Mouse (Mus musculus): ENCODE results near the gene Slc45a3.

- TF ChIP-seq CTCF (conservative IDR thresholded peaks at IDR 0.05; ENCODE audit: low read length) (no peak), NANOG (IDR thresholded peaks at IDR 0.05; ENCODE audit: borderline replicate concordance, low read length) (no peak)
Observed at GRCm38 (mm10) chr1:132007282-132007815, 44.6 kb downstream of the Slc45a3 start, which contains the start of gene Elk4.

Measured in E14TG2a.4 (cell line).